Mouse (Mus musculus) urinary bladder, adult 18-20 months (tissue): ENCODE data around the gene Pafah1b2.

Source experiments
- DNase-seq, 2 experiments: peaks; one replicate each; pipeline ENCODE4 v3.0.0; 2022; ENCODE audit warnings: low spot score in 2 of 2, mixed read lengths in 2 of 2

Pafah1b2 gene

GRCm38 (mm10) chr9:45942916-45943315 lies 69.6 kb downstream of the Pafah1b2 start:
- no peak for DNase-seq

- DNase-seq, result no peak
These were observed 70.0 kb downstream of the Pafah1b2 start for GRCm38 (mm10) chr9:45942464-45942863.

- DNase-seq, result no peak
These were observed 71.1 kb downstream of the Pafah1b2 start for GRCm38 (mm10) chr9:45941329-45941888.

- DNase-seq, result no peak
These were observed 72.7 kb downstream of the Pafah1b2 start for GRCm38 (mm10) chr9:45939794-45940193.

GRCm38 (mm10) chr9:45938952-45939637 lies 73.4 kb downstream of the Pafah1b2 start:
- DNase-seq, result no peak

- no peak for DNase-seq
These were observed 74.4 kb downstream of the Pafah1b2 start for GRCm38 (mm10) chr9:45938088-45938487.

GRCm38 (mm10) chr9:45936883-45937282 lies 75.6 kb downstream of the Pafah1b2 start:
- peak; percentile 47 for DNase-seq

- DNase-seq, result no peak
These were observed 76.8 kb downstream of the Pafah1b2 start, which contains the start of gene Tagln for GRCm38 (mm10) chr9:45935628-45936210. Tagln (minus strand) TSS chr9:45936058.

- DNase-seq, result no peak
These were observed 79.7 kb downstream of the Pafah1b2 start for GRCm38 (mm10) chr9:45932571-45933415.

- no peak for DNase-seq
These were observed 80.5 kb downstream of the Pafah1b2 start for GRCm38 (mm10) chr9:45931958-45932357.

GRCm38 (mm10) chr9:45929285-45929684 lies 83.2 kb downstream of the Pafah1b2 start:
- no peak for DNase-seq

GRCm38 (mm10) chr9:45919895-45920294 lies 92.6 kb downstream of the Pafah1b2 start:
- no peak for DNase-seq

GRCm38 (mm10) chr9:45917041-45917934 lies 95.2 kb downstream of the Pafah1b2 start:
- peak in 1 of 2 experiments; percentile 48 for DNase-seq

- no peak for DNase-seq
These were observed 96.8 kb downstream of the Pafah1b2 start for GRCm38 (mm10) chr9:45915659-45916058.
